Mouse (Mus musculus) heart, embryonic 12.5 days (tissue): ENCODE measurements at regions not wholly inside any gene's neighbourhood (a gene's known extent, or its start where the extent isn't known, plus 50 kb on each side); places are given as distances from the start of the nearest gene placed in this dataset.

Source experiments
- ATAC-seq: fragments of 200-750 bp; cut with Nextera tagmentation; 2 replicates; pipeline ENCODE4 v1.8.0; 2017; ENCODE audit warnings: moderate TSS enrichment, moderate library complexity; ENCODE audit not compliant: insufficient number of reproducible peaks, low FRiP score
- H3K27ac ChIP-seq: fragments of 300-500 bp; sonication (generic); 2 replicates; pipeline ENCODE4 v1.5.1; 2016; ENCODE audit warnings: mild to moderate bottlenecking, moderate library complexity; ENCODE audit not compliant: poor library complexity, severe bottlenecking
- H3K27me3 ChIP-seq: fragments of 300-500 bp; sonication (generic); replicated peaks from 2 replicates; pipeline ENCODE4 v1.6.1; 2016; ENCODE audit warnings: mild to moderate bottlenecking, moderate library complexity
- H3K36me3 ChIP-seq: fragments of 300-500 bp; sonication (generic); 2 replicates; pipeline ENCODE4 v1.6.1; 2016; ENCODE audit warnings: mild to moderate bottlenecking, moderate library complexity
- H3K4me1 ChIP-seq: fragments of 300-500 bp; sonication (generic); replicated peaks from 2 replicates; pipeline ENCODE4 v1.6.1; 2016; ENCODE audit warnings: mild to moderate bottlenecking
- H3K4me2 ChIP-seq: fragments of 300-500 bp; sonication (generic); 2 replicates; pipeline ENCODE4 v1.6.1; 2016; ENCODE audit warnings: mild to moderate bottlenecking, moderate library complexity
- H3K4me3 ChIP-seq: fragments of 300-500 bp; sonication (generic); 2 replicates; pipeline ENCODE4 v1.5.1; 2016; ENCODE audit warnings: mild to moderate bottlenecking
- H3K9ac ChIP-seq: fragments of 300-500 bp; sonication (generic); 2 replicates; pipeline ENCODE4 v1.6.1; 2016; ENCODE audit warnings: mild to moderate bottlenecking, moderate library complexity
- H3K9me3 ChIP-seq: fragments of 300-500 bp; sonication (generic); replicated peaks from 2 replicates; pipeline ENCODE4 v1.6.1; 2016; ENCODE audit warnings: mild to moderate bottlenecking, moderate library complexity
- WGBS: fragments of 180-500 bp; shearing (Covaris S2); methylation state at CpG from one replicate; pipeline ENCODE4 v1.1.7; 2016; 5-methylcytosine and 5-hydroxymethylcytosine counted together

DNA sequence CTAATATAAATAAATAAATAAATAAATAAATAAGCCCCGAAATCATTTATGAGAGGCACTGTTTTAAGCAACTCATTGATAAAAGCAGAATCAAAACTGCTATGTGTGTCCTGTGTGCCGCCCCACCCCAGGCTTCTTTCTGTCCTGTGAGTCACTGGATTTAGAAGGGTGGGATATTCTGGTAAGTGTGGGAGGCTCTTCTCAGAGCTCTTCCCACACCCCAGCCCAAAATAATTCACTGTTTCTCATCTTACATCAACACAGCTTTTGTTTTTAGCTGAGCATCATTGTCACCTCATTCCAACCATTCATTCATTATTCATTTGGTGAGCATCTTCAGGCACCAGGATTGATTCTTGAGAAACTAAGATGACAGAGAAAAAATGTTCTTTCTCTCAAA is 118.4 kb downstream of the Barx2 start:
- ATAC-seq: no peak
- no peak overlapping the region for H3K9ac ChIP-seq
- H3K4me3 ChIP-seq: no peak overlapping the region
- H3K27me3 ChIP-seq: no peaks in the 10 kb centered on the region
- H3K27ac ChIP-seq: no peak overlapping the region
- H3K36me3 ChIP-seq: no peaks in the 10 kb centered on the region
- no peaks in the 10 kb centered on the region for H3K9me3 ChIP-seq
- no peak overlapping the region for H3K4me2 ChIP-seq
- no peaks in the 10 kb centered on the region for H3K4me1 ChIP-seq
- 75% methylated on average over 2 of the region's 2 CpGs for WGBS

DNA sequence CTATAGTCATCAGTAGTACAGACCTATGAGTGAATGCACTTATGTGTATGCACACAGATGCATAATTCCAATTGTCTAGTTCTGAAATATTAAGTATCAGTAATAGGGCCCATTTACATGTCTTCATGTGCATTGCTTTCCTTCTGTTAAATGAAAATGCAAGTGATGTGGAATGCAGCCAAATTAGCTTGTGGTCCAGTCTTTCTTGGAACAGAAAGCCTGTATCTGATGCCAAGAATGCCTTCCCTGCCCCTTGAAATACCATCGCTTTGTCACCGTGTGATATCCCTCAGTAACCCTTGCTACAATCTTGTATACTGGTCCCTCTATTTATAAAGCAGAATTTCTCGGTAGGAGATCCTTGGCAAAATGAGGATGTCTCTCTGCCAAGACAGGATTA is 137.3 kb downstream of the Barx2 start:
- 79% methylated on average over 3 of the region's 3 CpGs for WGBS
- Histone ChIP-seq H3K9ac (no peak overlapping the region), H3K4me3 (no peak overlapping the region), H3K27me3 (no peaks in the 10 kb centered on the region), H3K27ac (no peak overlapping the region), H3K4me1 (no peaks in the 10 kb centered on the region), H3K4me2 (no peak overlapping the region), H3K9me3 (peaks cover 4% of the 10 kb centered on the region; the same call in 1 of the 2 replicates), H3K36me3 (no peaks in the 10 kb centered on the region)
- no peak for ATAC-seq

DNA sequence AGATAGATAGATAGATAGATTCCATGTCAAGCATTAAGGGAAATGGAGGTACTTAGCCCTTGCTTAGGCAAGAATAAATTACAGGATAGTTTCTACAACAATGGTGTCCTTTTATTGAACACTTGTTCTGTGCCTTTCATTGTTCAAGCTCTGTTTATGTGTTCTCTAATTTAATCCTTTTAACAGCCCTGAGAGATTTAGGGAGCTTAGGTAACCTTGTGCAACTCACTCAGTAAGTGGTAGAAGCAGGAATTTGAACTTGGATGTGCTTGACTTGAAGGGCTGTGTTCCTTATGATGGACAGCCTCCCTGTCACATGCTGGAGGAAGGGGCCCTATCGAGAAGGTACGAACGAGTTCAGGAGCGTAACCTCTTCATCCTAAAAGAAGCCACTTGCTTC is 147.9 kb downstream of the Barx2 start:
- H3K9ac ChIP-seq: no peak overlapping the region
- no peak overlapping the region for H3K4me3 ChIP-seq
- H3K27ac ChIP-seq: no peak overlapping the region
- H3K4me1 ChIP-seq: no peaks in the 10 kb centered on the region
- no peak overlapping the region for H3K4me2 ChIP-seq
- H3K27me3 ChIP-seq: no peaks in the 10 kb centered on the region
- no peaks in the 10 kb centered on the region for H3K9me3 ChIP-seq
- 77% methylated on average over 4 of the region's 4 CpGs for whole genome bisulfite sequencing
- ATAC-seq: no peak
- no peaks in the 10 kb centered on the region for H3K36me3 ChIP-seq

DNA sequence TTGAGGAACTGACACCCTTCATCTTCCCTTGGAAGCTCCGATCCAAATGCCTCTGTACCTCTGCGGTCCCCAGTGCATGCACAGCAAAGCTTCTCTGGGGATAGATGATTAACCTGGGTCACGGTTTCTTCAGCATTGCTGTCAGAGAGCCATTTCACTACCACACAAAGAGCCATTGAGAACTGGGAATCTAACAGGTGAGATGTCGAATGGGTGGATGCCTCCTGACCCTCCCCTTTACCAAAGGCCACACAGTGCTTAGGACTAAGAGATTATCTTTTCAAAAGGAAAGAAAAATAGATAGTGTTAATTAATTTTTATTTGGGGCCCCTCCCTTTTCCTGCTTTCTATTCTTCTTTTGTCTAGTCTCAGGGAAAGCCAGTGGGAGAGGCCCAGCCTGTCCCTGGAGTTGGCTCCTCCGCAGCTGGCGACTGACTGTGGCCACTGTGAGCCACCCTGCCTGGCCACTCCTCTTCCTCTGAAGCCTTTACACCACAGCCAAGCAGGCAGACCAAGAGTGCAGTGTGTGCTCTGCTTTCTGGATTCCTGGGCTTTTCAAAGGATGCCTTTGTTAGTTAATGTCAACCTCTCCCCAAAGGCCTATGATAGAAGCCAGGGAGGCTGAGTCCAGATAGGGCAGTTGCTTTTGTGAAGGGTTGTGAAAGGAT is 155.2 kb downstream of the Barx2 start:
- no peak overlapping the region for H3K27ac ChIP-seq
- no peak for ATAC-seq
- no peak overlapping the region for H3K4me2 ChIP-seq
- no peak overlapping the region for H3K9ac ChIP-seq
- 65% methylated on average over 6 of the region's 6 CpGs for WGBS
- no peaks in the 10 kb centered on the region for H3K4me1 ChIP-seq
- H3K9me3 ChIP-seq: no peaks in the 10 kb centered on the region
- H3K27me3 ChIP-seq: no peaks in the 10 kb centered on the region
- no peaks in the 10 kb centered on the region for H3K36me3 ChIP-seq
- no peak overlapping the region for H3K4me3 ChIP-seq

DNA sequence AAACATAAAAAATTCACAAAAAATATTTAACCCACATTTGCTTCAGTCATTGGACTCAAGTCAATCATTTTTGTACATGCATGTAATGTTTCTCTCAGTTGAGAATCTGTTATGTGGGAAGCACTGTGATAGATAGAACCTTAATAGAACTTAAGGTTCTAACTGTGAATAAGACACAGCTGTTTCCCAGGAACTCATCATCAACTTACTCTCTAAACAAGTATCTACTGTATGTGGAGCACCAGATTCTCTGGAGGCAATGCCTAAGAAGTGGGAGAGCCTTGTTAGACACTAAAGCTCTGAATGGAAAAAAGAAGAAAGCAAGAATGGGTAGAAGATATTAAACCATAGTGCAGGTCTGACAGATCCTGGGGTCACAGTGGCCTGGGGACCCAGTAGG is 182.8 kb downstream of the Barx2 start:
- H3K27me3 ChIP-seq: no peaks in the 10 kb centered on the region
- H3K4me3 ChIP-seq: no peak overlapping the region
- no peaks in the 10 kb centered on the region for H3K4me1 ChIP-seq
- no peak overlapping the region for H3K27ac ChIP-seq
- H3K4me2 ChIP-seq: no peak overlapping the region
- no peak for ATAC-seq
- no peak overlapping the region for H3K9ac ChIP-seq
- no peaks in the 10 kb centered on the region for H3K36me3 ChIP-seq
- H3K9me3 ChIP-seq: no peaks in the 10 kb centered on the region

DNA sequence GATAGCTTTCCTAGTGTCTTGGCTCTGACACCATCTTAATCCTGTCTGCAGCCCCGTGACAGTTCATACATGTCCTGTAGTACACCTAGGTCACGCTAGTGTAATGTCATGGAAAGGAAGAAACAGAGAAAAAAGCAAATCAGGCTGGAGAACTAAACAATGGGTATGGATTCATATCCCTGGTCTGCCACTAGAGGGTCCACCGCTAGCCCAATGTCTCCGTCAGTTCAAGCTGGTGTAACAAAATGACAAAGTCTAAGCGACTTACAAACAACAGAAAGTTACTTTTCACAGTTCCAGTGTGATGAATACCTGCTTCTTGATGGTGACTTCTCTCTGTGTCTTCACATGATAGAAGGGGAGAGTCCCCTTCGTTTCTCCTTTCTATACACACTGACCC is 194.0 kb downstream of the Barx2 start:
- Histone ChIP-seq H3K27me3 (no peaks in the 10 kb centered on the region), H3K4me2 (no peak overlapping the region), H3K9me3 (no peaks in the 10 kb centered on the region), H3K27ac (no peak overlapping the region), H3K9ac (no peak overlapping the region), H3K4me1 (peaks cover 1% of the 10 kb centered on the region), H3K36me3 (no peaks in the 10 kb centered on the region), H3K4me3 (no peak overlapping the region)
- no peak for ATAC-seq
- WGBS: 56% methylated on average over 6 of the region's 6 CpGs

DNA sequence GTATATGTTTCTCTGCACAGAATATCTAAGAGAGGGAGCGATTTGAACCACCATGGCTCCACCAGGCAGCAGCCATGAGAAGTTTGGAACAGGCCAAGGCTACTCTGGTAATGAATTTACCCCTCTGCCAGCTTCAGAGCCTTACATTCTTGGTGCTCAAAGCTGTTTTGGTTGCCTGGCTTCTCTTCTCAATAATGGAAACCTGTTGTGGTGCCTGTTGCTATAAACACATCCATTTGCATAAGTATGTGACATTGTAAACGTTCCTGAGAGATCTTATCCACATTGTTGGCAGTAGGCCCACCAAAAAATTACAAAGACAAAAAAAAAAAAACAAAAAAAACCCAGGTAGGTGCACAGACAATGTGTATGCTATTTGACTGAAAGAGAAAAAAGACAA is 203.2 kb downstream of the Barx2 start:
- Histone ChIP-seq H3K27ac (no peak overlapping the region), H3K9me3 (no peaks in the 10 kb centered on the region), H3K4me2 (no peak overlapping the region), H3K4me1 (peaks cover 8% of the 10 kb centered on the region), H3K36me3 (no peaks in the 10 kb centered on the region), H3K4me3 (no peak overlapping the region), H3K9ac (no peak overlapping the region), H3K27me3 (no peaks in the 10 kb centered on the region)
- ATAC-seq: no peak
- WGBS: 47% methylated on average over 2 of the region's 2 CpGs

DNA sequence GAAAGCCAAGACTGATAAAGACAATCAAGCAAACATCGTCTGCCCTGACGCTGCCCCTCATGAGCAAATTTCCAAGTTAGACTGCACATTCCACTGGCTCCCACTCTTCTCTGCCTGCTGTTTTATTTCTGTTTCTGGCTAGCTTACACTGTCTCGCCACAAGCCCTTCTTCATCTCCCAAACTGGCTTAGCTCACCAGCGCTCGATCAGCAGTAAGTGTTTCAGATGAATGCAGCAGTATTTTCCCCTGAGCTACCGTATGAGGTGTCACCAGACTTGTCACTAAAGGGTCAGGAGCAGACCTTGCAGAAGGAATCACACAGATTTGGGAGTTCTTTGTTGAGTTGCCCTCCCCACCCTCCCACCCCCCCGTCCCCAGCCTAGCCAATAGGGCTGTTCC is 206.6 kb downstream of the Barx2 start:
- H3K9me3 ChIP-seq: 0 out of 2 replicates have a peak, but pooled peaks cover 2% of the 10 kb centered on the region
- ATAC-seq: no peak
- H3K4me1 ChIP-seq: 0 out of 2 replicates have a peak, but pooled peaks cover 3% of the 10 kb centered on the region
- H3K27me3 ChIP-seq: no peaks in the 10 kb centered on the region
- no peak overlapping the region for H3K27ac ChIP-seq
- no peak overlapping the region for H3K4me2 ChIP-seq
- H3K9ac ChIP-seq: no peak overlapping the region
- H3K36me3 ChIP-seq: no peaks in the 10 kb centered on the region
- WGBS: 49% methylated on average over 6 of the region's 7 CpGs
- H3K4me3 ChIP-seq: no peak overlapping the region

DNA sequence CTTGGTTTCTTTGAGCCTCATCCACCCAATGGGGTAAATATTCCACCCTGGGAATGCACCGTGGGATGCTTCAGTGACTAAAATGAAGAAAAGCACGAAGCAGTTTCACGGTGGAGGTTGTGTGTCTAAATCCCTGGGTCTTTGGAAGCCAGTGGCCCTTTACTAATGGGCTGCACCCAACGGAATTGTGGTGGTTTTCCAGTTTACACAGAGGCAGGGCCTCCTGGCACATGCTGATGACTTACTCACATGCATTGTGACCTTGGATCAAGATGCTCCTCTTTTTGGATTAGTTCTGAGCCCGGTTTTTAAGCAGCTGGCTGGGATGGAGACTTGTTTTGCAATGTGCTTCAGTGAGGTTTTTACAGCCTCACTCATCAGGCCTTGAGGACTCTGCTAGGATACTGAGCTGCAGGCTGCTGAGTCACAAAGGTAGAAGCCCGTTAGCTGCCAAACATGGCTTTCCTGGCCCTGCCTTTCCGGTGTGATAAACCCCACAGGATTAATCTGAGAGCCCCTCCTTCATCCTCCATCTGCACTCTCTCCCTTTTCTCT is 222.3 kb downstream of the Barx2 start:
- H3K9ac ChIP-seq: no peak overlapping the region
- H3K27ac ChIP-seq: no peak overlapping the region
- whole genome bisulfite sequencing: 74% methylated on average over 7 of the region's 7 CpGs
- no peak overlapping the region for H3K4me3 ChIP-seq
- no peak overlapping the region for H3K4me2 ChIP-seq
- H3K4me1 ChIP-seq: peaks cover 19% of the 10 kb centered on the region
- H3K36me3 ChIP-seq: no peaks in the 10 kb centered on the region
- no peak for ATAC-seq
- no peaks in the 10 kb centered on the region for H3K9me3 ChIP-seq
- no peaks in the 10 kb centered on the region for H3K27me3 ChIP-seq

DNA sequence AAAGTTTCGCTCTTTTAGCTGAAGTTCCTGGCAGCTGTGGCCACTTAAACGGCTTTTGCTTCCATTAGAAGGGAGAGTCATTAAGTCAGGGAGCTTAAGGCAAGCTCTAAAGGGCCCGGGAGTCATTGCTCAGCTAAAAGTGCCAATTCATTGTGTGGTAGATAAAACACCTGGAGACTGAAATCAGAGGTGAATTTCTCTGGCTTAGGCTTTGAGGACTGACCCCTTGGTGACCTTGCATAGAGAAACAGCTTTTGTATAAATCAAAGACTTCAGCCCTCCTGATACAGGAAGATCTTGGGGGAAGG is 224.1 kb upstream of the Tmem45b start:
- peaks cover 32% of the 10 kb centered on the region for H3K4me1 ChIP-seq

DNA sequence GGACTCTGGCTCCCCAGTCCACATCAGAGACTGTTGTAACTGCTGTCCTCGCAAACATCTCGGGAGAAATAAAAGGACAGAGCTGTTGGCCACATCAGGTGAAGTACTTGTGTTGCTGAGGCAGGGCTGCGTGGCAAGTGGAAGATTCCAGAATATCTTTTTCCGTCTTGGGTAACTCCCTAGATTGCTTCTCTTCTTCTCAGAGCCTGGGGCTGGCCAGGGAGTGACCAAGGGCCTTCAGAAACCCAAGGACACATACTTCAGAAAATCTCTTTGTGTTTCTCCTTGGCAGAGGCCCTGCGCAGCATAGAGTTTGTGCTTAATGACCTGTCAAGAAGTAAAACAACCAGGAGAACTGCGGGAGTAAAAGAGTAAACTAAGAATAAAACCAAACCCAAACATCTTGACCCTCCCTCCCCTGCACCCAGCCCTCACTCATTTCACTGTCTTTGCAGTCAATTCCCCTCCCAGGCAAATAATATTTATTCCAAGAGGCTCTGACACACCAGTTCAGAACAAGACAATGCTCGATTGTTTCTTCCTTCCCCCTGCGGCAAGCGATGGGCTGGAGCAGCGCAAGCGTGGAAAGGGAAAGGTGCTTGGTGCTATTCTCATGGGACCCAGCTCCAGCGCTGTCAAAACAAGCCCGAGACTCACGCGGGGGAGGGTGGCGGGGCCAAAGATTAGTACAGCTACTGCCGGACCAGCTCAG is 223.6 kb upstream of the Tmem45b start:
- H3K4me2 ChIP-seq: peak overlapping the region; percentile 65
- H3K27me3 ChIP-seq: peaks cover 18% of the 10 kb centered on the region
- no peak overlapping the region for H3K9ac ChIP-seq
- H3K4me3 ChIP-seq: peak overlapping the region; percentile 17; the same call in 1 of the 2 replicates
- WGBS: 23% methylated on average over 17 of the region's 17 CpGs
- peaks cover 35% of the 10 kb centered on the region for H3K4me1 ChIP-seq
- H3K36me3 ChIP-seq: no peaks in the 10 kb centered on the region
- H3K9me3 ChIP-seq: no peaks in the 10 kb centered on the region
- no peak for ATAC-seq
- H3K27ac ChIP-seq: no peak overlapping the region

More for the DNA sequence above, 224.1 kb upstream of the Tmem45b start:
- H3K4me3 ChIP-seq: peak overlapping the region; percentile 17; the same call in 1 of the 2 replicates
- H3K36me3 ChIP-seq: no peaks in the 10 kb centered on the region
- peak overlapping the region; percentile 65 for H3K4me2 ChIP-seq
- H3K27me3 ChIP-seq: peaks cover 12% of the 10 kb centered on the region
- no peak overlapping the region for H3K9ac ChIP-seq
- 5% methylated on average over 3 of the region's 3 CpGs for WGBS
- no peaks in the 10 kb centered on the region for H3K9me3 ChIP-seq
- no peak overlapping the region for H3K27ac ChIP-seq
- ATAC-seq: no peak
